Mouse (Mus musculus) kidney, adult 2 months (tissue): Measurements from ENCODE around the gene Myom1. TPM values are rescaled to one million over a fixed set of nuclear protein-coding genes. Genes with fewer than 3 reads are reported as not detected.

Experiments used
- DNase-seq: peaks from one replicate; pipeline ENCODE4 v3.0.0; 2021
- H3K27ac ChIP-seq: fragments of 200-500 bp; 2 replicates; pipeline ENCODE4 v1.5.1; 2012; ENCODE audit warnings: low read depth, low read length, control low read depth, inconsistent platforms; ENCODE audit not compliant: insufficient read depth
- H3K27me3 ChIP-seq: fragments of 200-500 bp; replicated peaks from 2 replicates; pipeline ENCODE4 v1.6.1; 2012; ENCODE audit warnings: mild to moderate bottlenecking, moderate library complexity, low read length, inconsistent platforms; ENCODE audit not compliant: control insufficient read depth, insufficient read depth
- H3K36me3 ChIP-seq: fragments of 200-500 bp; 2 replicates; pipeline ENCODE4 v1.6.1; 2012; ENCODE audit warnings: mild to moderate bottlenecking, moderate library complexity, low read length, inconsistent platforms; ENCODE audit not compliant: control insufficient read depth, insufficient read depth
- H3K4me1 ChIP-seq: fragments of 200-500 bp; 2 replicates; pipeline ENCODE4 v1.6.1; 2011; ENCODE audit warnings: low read length; ENCODE audit not compliant: control insufficient read depth, insufficient read depth
- H3K4me3 ChIP-seq: fragments of 200-500 bp; 2 replicates; pipeline ENCODE4 v1.5.1; 2011; ENCODE audit warnings: mild to moderate bottlenecking, low read depth, low read length, control low read depth; ENCODE audit not compliant: insufficient read depth
- CTCF ChIP-seq: fragments of 200-500 bp; conservative IDR thresholded peaks from 2 replicates; pipeline ENCODE4 v1.5.1; 2011; ENCODE audit warnings: low read depth, mild to moderate bottlenecking, control low read depth, low read length, moderate library complexity, mixed read lengths; ENCODE audit not compliant: insufficient read depth, insufficient read length
- POLR2A ChIP-seq: fragments of 200-500 bp; IDR thresholded peaks from one replicate; pipeline ENCODE4 v1.6.1; 2011; ENCODE audit warnings: low read depth, low read length, control low read depth
- WGBS: fragments of 180-500 bp; shearing (Covaris S2); methylation state at CpG from one replicate; pipeline ENCODE4 v1.1.7; 2018; 5-methylcytosine and 5-hydroxymethylcytosine counted together
- polyA plus RNA-seq: library from polyadenylated mRNA; depleted of rRNA; stranded (reverse); fragments of >200 nt; gene quantifications from 2 replicates; pipeline ENCODE4 v1.2.3, GENCODE M21; 2012

The Myom1 gene
- polyA plus RNA-seq, 1 experiment: 4.3 TPM

GRCm38 (mm10) chr17:71117956-71118355 lies 115.5 kb downstream of the Myom1 start:
- TF ChIP-seq POLR2A (no peak), CTCF (no peak)
- WGBS: 80% methylated on average over 4 of the region's 4 CpGs
- Histone ChIP-seq H3K27me3 (no peaks in the 10 kb centered on the region), H3K4me1 (peaks cover 4% of the 10 kb centered on the region; the same call in 1 of the 2 replicates), H3K27ac (no peak overlapping the region), H3K4me3 (no peak overlapping the region), H3K36me3 (no peaks in the 10 kb centered on the region)
- no peak for DNase-seq

- no peak for TF ChIP-seq CTCF
- no peak for TF ChIP-seq POLR2A
- Histone ChIP-seq H3K27ac (no peak overlapping the region), H3K4me1 (peaks cover 4% of the 10 kb centered on the region; the same call in 1 of the 2 replicates), H3K4me3 (no peak overlapping the region), H3K27me3 (no peaks in the 10 kb centered on the region), H3K36me3 (no peaks in the 10 kb centered on the region)
- DNase-seq: no peak
- 77% methylated on average over 4 of the region's 4 CpGs for WGBS
These were observed 116.2 kb downstream of the Myom1 start for GRCm38 (mm10) chr17:71118607-71119006.

- Histone ChIP-seq H3K27me3 (no peaks in the 10 kb centered on the region), H3K36me3 (no peaks in the 10 kb centered on the region), H3K27ac (no peak overlapping the region), H3K4me3 (no peak overlapping the region), H3K4me1 (no peaks in the 10 kb centered on the region)
- WGBS: 52% methylated on average over 4 of the region's 6 CpGs
- DNase-seq: no peak
- TF ChIP-seq POLR2A: no peak
- no peak for TF ChIP-seq CTCF
These were observed 118.2 kb downstream of the Myom1 start for GRCm38 (mm10) chr17:71120626-71121025.

GRCm38 (mm10) chr17:71124061-71124670 lies 121.7 kb downstream of the Myom1 start:
- Histone ChIP-seq H3K36me3 (no peaks in the 10 kb centered on the region), H3K4me1 (peaks cover 10% of the 10 kb centered on the region; the same call in 1 of the 2 replicates), H3K4me3 (no peak overlapping the region), H3K27me3 (no peaks in the 10 kb centered on the region), H3K27ac (no peak overlapping the region)
- DNase-seq: no peak
- WGBS: 80% methylated on average over 8 of the region's 8 CpGs
- TF ChIP-seq CTCF: no peak
- TF ChIP-seq POLR2A: no peak

- H3K4me3 ChIP-seq: no peak overlapping the region
- no peak overlapping the region for H3K27ac ChIP-seq
- no peaks in the 10 kb centered on the region for H3K27me3 ChIP-seq
- DNase-seq: no peak
- no peaks in the 10 kb centered on the region for H3K36me3 ChIP-seq
- 82% methylated on average over 1 of the region's 1 CpGs for WGBS
- peaks cover 10% of the 10 kb centered on the region; the same call in 1 of the 2 replicates for H3K4me1 ChIP-seq
- TF ChIP-seq POLR2A (no peak), CTCF (no peak)
These were observed 122.2 kb downstream of the Myom1 start for GRCm38 (mm10) chr17:71124674-71125073.

- Histone ChIP-seq H3K4me3 (no peak overlapping the region), H3K27ac (no peak overlapping the region), H3K36me3 (no peaks in the 10 kb centered on the region), H3K27me3 (no peaks in the 10 kb centered on the region), H3K4me1 (peaks cover 10% of the 10 kb centered on the region; the same call in 1 of the 2 replicates)
- TF ChIP-seq CTCF: no peak
- TF ChIP-seq POLR2A: no peak
- DNase-seq: peak; percentile 38
- 54% methylated on average over 12 of the region's 12 CpGs for WGBS
These were observed 123.1 kb downstream of the Myom1 start for GRCm38 (mm10) chr17:71125519-71125918.

GRCm38 (mm10) chr17:71126001-71126400 lies 123.6 kb downstream of the Myom1 start:
- no peaks in the 10 kb centered on the region for H3K27me3 ChIP-seq
- peaks cover 10% of the 10 kb centered on the region; the same call in 1 of the 2 replicates for H3K4me1 ChIP-seq
- H3K4me3 ChIP-seq: no peak overlapping the region
- no peaks in the 10 kb centered on the region for H3K36me3 ChIP-seq
- WGBS: 59% methylated on average over 12 of the region's 12 CpGs
- H3K27ac ChIP-seq: no peak overlapping the region
- TF ChIP-seq POLR2A (no peak), CTCF (no peak)
- DNase-seq: no peak
